Mouse (Mus musculus) thymus, postnatal 4 days (tissue): Measurements from ENCODE around the gene Kcne1.

Experiments used
- DNase-seq: peaks from one replicate; pipeline ENCODE4 v3.0.0; 2021

The Kcne1 gene

DNA sequence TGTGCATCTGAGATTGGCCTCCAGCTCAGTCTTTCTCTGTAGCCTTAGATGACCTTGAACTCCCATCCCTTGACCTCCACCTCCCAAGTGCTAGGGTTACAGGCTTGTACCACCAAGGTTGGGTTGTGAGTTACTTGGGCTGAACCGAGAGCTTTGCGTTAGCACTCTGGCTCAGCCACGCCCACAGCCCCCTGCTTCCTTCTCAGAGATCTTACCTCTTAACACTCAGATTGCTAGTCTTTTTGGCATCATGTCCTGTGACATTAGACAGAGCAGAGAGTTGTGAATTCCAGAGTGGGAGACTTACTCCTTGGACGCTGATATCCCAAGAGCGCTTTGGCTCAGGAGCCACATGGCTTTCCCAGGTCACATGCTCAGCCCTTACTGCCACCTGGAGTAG lies 56.8 kb downstream of the Kcne1 start:
- peak; percentile 30 for DNase-seq

DNA sequence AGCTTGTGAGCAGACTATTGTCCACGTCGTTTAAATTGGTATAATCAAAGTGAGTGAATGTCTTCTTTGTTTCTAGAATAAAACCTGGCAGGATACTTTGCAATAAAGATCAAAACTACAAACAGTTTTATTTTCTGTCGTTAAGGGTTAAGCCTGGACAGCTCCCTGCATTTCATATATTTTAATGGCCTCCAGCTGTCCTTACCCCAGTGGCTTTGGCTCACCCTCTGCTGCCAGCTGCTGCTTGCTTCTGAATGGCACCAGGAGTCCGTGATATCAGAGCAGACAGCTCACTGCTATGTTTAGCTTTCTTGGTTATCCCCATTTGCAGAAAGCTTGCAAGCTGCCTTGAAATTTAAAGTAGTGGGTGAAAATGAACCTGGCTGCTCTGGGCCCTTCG lies 57.3 kb downstream of the Kcne1 start:
- DNase-seq = no peak

DNA sequence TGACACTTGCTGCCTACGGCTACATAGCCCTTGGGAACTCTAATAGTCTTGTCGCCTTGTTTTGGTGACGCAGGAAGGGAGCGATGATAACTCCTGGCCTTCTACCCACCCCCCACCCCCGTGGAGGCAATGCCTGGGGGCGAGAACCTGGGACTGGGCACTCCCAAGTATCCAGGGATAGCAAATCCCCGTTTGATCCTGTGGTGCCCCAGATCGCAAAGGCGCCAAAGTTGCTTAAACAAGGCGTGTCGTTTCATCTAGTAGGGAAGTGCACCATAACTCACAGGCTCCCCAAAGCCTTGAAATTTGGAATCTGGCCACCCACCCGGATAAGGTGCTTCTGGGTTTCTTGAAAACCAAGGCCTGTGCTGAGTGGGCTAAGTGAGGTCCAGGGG lies 57.9 kb downstream of the Kcne1 start:
- DNase-seq = no peak

DNA sequence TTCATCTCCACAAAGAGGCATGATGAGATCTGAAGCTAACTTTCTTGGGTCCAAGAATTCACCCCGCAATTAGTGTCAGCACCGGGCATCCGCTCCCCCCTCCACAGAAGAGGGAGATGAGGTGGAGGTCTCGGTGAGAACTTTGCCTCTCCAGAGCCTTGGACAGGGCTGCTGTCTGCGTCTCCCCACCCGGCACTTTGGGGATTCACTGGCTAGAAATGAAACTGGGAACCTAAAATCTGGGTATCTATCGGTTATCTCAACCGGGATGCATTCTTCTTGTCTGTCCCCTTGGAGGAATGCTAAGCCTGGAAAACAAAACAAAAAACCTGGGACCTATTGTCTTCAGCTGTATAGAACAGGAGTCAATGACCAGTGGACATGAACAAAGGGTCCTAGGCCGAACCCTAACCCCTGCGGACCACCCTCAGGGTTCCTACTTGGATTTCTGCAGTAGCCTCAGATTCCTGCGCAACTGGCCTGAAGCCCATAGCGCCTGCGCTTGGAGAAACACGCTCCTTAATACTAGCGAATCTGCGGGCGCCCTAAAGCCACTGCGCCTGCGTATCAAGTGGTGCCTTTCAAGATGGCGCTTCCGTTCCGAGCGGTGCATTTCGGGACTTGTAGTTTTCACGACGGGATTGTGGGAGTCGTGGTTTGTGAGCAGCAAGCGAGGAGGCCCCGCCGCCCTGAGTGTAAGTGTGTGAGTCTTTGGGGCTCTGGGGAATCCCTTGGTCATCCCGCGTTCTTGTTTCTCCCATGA lies 58.4 kb downstream of the Kcne1 start, which contains the start of gene Smim11:
TSS of gene Smim11 (plus strand) at position 638 of the 763 bp plus-strand sequence.
- DNase-seq = peak; percentile 95
